Mouse (Mus musculus): ENCODE data around the gene Rhox3a.
"Not testable (repeated sequence)": the region's sequence is repeated elsewhere in the genome, so short reads cannot be mapped to it uniquely, and the experiment has no call there.

Gene Rhox3a

DNA sequence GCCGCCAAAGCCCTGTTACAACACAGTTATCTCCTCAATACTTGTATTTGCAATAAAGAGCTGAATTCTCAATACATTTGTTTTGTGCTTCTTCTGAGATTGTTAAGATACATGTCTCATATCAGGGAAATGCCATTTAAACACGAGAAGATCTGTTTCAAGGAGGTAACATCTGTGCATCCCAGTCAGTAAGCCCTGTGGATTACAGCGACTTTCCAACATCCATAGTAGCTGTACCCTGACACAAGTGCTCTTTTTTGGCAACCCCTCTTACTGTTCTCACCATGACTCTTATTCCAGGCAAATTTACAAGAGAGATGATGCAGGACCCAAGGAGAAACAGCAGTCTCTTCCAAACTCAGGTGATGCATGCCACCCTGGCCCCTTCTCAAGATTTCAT, at the start of gene Rhox3a:
Gene Rhox3a (plus strand): TSS at position 301 of the 400 bp plus-strand sequence.
- not testable (repeated sequence) for DNase-seq (ENCODE audit: low read depth, low spot score)

DNA sequence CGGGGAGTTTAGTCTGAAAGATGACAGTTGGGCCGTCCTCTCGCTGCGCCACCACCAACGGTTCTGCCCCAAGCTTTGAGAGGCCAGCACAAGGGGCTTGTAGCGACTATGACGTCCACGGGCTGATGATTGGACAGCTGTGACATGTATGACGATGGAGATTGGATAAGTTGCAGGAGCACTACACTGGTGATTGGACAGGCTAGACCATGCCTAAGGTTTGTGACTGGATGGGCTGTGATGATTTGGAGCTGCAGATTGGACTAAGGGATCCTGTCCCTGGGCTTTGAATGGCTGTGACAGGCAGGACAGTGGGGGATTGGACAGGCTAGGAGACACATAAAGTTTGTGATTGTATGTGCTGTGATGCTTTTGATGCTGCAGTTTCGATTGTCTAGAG, 38.8 kb upstream of the Rhox3a start, which contains the start of gene Gm9:
Gene Gm9 (minus strand): TSS at position 101 of the 400 bp plus-strand sequence.
- DNase-seq (ENCODE audit: low read depth, low spot score), result no peak

DNA sequence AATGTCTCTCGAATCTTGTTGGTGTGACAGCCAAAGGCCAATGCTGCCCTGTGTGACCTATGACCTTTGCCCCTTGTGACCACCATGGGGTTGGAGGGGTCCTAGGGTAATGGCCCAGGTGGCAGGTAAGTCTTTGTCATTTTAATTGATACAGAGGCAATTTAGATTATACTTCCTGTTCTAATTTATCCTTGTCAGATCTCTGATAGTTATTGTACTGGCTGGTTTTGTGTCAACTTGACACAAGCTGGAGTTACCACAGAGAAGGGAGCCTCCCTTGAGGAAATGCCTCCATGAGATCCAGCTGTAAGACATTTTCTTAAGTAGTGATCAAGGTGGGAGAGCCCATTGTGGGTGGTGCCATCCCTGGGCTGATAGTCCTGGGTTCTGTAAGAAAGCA, 27.6 kb upstream of the Rhox3a start, which contains the start of gene Rhox1:
Gene Rhox1 (minus strand): TSS at position 101 of the 400 bp plus-strand sequence.
- DNase-seq (ENCODE audit: low read depth, low spot score), result not testable (repeated sequence)

DNA sequence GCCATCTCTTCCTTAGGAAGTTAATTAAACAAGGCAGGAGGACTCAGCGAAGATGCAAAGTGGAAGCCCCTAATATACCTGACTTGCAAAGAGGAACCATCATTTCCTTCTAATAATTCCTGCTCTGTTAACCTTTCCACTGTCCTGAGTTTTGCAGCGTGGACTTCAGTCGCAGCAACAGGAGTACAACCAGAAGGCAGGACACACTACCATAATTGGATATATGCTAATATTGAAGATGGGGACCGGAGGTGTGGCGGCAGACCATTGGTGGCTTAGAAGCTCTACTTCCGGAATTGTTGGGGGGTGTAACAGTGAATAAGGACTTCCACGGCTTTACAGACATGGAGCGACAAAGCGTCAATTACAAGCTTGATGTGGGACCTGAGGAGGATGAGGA, 5.0 kb upstream of the Rhox3a start, which contains the start of gene Rhox2a:
Gene Rhox2a (plus strand): TSS at position 301 of the 400 bp plus-strand sequence.
- not testable (repeated sequence) for DNase-seq (ENCODE audit: low read depth, low spot score)

DNA sequence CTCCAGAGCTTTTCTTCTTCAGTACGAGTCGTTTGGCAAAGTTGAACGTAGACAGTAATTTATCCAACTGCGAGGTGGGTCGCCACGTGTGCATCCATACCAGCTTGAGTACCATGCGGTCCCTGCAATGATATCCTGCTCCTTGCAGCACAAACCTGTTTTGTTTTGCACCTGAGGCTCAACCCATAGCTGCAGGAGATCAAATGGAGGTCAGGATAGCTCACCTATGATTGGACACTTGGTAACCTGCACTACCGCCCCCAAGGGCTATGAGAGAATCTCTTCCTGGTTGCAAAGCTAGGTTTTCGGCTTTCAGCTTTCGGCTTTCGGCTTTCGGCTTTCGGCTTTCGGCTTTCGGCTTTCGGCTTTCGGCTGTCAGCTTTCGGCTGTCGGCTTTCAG, 15.3 kb downstream of the Rhox3a start, which contains the start of gene Rhox4a:
Gene Rhox4a (plus strand): TSS at position 301 of the 400 bp plus-strand sequence.
- not testable (repeated sequence) for DNase-seq (ENCODE audit: low read depth, low spot score)

Data from ES-CJ7 (cell line).